Mouse (Mus musculus): Measurements from ENCODE around the gene Trappc6b.
A peak's percentile ranks its signal among the peaks of the same experiment; 100 is the strongest.

Trappc6b gene

DNA sequence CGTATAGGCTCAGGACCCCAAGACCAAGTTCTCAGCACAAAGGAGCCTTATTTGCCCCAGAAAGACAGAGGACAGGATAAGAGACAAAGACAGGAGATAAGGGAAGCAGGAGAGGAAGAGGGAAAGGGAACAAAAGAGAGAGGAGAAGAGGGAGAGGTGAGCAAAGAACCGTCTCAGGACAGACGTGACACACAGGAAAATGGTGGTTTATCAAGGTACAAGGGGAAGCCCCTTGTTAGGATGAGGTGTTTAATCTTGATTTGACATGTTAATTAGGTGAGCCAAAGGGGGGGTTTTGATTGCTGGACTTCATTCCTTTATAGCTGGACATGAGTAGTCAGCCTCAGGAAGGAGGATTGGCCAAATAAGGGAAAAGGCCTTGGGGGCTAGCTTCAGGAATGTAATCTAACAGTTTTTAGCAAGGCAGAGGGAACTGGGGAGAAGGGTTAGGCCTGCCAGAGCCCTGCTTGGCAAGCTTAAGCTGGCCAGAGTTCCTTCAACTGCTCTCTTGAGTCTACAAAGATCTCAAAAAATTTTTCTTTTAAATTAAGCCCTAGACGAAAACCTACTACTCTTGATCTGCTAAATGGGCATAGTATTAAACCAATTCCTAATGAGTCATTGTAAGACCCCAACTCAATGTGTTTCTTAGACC lies 5.9 kb downstream of the Trappc6b start:
- DNase-seq (ENCODE audit: inconsistent ontology term), result no peak

DNA sequence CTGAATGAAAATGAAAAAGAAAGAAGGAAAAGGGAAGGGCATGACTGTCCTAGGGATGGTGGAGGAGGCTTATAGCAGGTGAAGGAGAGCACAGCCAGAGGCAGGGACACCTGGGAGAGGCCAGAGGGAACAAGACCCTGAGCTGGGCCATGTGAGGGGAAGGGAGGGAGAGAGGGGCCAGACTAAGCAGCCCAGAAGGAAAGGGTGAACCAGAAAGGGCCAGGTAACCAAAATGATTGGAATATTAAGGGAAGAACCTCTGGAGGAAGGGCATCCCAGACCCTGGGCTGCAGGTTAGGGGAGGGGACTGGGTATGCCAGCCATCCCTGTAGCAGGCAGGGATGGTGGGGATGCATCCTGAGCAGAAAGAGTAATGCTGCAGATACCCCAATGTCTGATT lies 7.3 kb downstream of the Trappc6b start:
- no peak for DNase-seq (ENCODE audit: inconsistent ontology term)

DNA sequence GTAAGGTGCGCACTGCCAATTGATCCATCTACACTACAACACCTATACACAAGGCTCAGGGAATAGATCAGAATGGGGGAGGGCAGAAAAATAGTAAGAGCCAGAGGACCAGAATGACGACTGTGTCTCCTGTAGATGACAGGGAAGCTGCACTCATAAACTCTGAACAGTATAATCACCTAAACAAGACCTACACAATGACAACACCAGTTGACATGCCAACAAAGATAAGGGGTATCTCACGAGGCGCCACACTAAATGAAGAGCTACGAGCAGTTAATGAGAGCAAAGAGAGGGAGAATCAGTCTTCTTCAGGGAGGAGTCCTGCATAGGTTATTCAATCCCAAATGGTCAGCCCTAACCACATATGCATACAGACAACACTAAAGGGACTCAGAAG lies 8.1 kb downstream of the Trappc6b start:
- no peak for DNase-seq (ENCODE audit: inconsistent ontology term)

DNA sequence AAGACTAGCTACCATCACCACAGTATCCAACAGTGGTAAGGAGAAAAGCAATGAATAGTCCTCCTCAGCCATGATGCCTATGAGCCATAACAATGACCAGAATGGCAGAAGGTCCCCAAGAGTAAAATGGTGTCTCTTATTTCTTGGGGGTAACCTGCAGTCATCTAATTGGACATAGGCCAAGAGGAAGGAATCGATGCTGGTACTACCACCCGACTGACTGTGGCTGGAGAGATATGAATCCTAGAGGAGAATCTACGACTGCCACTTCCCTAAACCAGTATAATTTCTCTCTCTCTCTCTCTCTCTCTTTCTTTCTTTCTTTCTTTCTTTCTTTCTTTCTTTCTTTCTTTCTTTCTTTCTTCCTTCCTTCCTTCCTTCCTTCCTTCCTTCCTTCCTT lies 8.8 kb downstream of the Trappc6b start:
- no peak for DNase-seq (ENCODE audit: inconsistent ontology term)

DNA sequence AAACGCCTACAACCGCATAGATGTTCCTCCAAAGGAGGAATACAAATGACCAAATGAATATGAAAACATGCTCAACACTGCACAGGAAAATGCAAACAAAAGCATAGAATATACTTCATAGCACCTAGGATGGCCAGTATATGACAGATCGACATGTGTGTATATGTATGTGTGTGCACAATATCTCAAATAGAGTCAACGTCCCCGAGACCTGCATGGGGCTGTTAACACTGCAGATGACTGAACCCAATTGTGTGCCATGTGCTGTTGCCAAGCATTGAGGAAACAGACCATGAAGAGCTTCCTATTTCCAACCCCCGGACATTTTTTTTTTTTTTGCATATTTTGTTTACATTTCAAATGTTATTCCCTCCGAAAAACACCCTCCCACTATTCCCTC lies 20.4 kb downstream of the Trappc6b start:
- peak; percentile 22 for DNase-seq (ENCODE audit: inconsistent ontology term)

DNA sequence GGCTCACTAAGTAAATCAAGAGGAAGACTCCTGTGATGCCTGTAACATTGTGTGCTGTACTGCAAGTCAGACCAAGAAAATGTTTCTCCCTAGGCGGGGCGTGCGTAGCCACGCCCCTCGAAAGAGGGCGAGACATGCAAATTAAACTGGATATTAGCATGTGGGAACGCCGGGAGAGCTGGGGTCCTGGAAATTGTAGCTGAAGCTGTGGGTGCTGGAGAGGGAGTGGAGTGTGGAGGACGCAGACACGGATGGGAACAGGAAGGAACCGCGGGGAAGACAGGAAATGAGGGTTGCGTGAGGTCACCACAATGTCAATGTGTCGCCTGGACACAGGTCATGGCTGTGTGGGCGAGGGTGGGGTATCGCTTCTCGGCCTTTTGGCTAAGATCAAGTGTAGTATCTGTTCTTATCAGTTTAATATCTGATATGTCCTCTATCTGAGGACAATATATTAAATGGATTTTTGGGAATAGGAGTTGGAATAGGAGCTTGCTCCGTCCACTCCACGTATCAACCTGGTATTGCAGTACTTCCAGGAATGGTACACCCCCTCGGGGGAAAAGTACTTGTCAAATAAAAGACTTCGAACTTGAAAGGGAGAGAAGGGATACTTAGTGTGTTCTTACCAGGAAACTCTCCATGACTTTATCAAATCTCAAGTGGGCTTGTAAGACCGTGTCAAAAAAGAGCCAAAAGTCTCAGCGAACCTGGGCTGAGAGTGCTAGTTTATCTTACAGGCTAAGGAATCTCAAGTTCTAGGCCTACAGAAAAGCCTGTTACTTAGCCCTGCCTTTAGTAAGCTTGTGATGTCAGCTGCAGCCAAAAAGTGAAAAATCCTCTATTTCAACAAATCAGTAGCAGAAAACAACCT lies 21.1 kb downstream of the Trappc6b start:
- DNase-seq (ENCODE audit: inconsistent ontology term), result peak; percentile 60

DNA sequence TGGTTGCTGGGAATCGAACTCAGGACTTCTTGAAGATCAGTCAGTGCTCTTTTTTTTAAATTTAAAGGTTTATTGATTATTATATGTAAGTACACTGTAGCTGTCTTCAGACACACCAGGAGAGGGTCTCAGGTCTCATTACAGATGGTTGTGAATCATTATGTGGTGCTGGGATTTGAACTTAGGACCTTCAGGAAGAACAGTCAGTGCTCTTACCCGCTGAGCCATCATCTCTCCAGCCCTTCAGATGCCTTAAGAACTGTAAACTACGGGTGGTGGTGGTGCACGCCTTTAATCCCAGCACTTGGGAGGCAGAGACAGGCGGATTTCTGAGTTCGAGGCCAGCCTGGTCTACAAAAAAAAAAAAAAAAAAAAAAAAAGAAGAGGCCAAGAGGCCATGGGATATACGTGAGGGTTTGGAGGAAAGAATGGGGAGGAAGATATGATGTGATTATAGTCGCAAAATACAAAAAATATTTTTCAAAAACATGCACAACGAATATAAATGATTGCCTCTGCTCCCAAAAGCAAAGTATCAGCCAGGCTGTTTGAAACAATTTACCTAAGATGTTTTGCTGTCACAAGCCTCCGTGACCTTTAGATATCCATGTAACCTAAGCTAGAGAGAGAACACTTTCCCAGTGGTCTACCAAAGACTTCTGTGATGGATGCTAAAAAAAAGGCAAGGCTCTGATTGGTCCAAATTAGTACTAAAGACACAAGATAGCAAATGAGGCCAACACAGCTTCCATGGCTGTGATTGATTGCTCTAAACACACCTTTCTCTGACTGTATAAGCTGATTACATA lies 21.9 kb downstream of the Trappc6b start:
- DNase-seq (ENCODE audit: inconsistent ontology term), result peak; percentile 1

DNA sequence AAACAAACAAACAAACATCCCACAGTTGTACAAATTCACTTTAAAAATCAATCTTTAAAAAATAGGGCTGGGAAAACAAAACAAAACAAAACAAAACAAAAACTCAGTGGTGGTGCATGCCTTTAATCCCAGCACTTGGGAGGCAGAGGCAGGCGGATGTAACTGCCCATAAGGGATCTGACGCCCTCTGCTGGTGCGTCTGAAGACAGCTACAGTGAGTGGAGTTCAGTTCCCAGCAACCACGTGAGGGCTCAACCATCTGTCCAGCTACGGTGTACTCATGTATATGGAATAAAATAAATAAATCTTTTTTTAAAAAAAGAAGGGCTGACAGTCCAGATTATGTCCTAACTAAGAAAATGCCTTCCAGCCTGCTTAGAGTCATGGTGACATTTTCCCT lies 29.2 kb downstream of the Trappc6b start:
- DNase-seq (ENCODE audit: inconsistent ontology term), result no peak

DNA sequence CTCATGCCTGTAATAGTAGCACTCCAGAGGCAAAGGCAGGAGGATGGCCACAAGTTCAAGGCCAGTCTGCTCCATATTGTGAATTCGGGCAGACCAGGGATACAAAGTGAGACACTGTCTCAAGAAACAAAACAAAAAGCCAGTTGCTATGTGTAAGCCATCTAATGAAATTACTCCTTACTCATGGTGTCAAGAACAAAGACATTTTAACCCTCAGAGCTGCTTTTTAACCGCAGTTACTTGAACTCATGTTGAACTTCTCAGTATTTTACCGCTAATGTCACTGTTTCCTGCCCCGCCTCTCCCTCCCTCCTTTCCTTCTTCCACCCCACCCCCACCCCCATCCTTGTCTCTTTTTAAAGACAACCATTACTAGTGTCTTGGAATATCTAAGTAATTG lies 40.0 kb downstream of the Trappc6b start:
- DNase-seq (ENCODE audit: inconsistent ontology term), result no peak

DNA sequence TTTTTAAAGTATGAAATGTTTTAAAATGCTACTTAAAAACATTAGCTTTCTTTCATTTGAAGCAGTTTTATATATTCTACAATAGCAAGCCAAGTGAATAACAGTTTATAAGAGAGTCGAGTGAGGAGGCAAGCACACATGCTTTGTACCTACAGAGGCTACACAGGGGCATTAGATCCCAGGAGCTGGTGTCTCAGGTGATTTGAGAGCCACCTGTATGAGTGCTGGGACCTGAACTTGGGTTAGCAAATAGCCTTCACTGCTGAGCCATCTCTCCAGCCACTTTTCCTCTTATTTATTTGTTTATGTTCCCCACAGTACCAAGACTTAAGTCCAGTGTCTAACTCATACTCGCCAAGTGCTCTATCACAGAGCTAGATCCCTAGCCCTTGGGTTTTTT lies 41.4 kb downstream of the Trappc6b start:
- DNase-seq (ENCODE audit: inconsistent ontology term), result no peak

DNA sequence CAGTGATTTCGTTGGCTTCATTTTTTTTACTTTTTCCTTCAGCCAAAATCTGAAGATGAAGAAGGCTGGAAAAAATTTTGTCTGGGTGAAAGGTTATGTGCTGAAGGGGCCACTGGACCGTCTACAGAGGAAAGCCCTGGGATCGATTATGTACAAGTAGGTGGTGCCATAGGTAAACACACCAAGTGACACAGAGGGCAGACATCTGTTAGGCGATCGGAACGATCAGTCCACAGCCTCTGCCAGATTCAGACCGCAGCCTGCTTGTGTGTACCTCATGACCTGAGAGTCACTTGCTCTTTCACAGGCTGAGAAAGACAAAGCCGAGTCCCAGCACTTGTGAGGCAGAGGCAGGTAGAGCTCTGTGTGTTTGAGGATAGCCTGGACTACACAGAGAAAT lies 43.3 kb downstream of the Trappc6b start:
- no peak for DNase-seq (ENCODE audit: inconsistent ontology term)

DNA sequence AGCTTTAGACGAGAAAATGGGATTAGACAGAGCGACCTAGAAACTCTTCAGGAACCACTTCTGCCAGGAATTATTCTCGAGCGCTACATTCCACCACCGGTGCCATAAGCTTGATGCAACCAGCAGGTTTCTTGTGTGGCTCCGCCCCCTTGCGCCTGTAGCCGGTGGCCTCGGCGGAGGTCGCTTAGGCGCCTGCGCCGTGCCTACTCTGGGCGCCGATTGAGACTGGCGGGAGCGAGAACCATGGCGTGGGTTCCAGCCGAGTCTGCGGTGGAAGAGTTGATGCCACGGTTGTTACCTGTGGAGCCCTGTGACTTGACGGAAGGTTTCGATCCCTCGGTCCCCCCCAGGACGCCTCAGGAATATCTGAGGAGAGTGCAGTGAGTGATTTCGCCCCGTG lies 48.0 kb downstream of the Trappc6b start, which contains the start of gene Gemin2:
Gene Gemin2, plus strand, starts transcription at position 160 of the 400 bp plus-strand sequence.
- DNase-seq (ENCODE audit: inconsistent ontology term), result peak; percentile 91

DNA sequence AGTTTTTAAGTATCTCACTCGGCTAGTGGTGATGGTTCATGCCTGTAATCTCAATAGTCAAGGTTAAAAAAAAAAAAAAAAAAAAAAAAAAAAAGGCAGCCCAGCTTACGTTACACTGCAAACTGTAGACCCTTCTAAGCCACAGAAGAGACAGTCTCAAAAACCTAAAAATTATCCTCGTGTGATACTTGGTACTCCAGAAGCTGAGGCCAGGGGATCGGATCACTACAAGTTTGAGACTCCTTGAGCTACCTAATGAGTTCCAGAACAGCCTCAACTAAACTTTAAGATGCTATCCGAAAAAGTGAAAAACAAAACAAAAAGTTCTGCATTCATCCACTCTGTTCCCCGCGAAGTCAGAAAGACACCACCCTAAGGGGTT lies 48.6 kb downstream of the Trappc6b start:
- DNase-seq (ENCODE audit: inconsistent ontology term), result peak; percentile 36

DNA sequence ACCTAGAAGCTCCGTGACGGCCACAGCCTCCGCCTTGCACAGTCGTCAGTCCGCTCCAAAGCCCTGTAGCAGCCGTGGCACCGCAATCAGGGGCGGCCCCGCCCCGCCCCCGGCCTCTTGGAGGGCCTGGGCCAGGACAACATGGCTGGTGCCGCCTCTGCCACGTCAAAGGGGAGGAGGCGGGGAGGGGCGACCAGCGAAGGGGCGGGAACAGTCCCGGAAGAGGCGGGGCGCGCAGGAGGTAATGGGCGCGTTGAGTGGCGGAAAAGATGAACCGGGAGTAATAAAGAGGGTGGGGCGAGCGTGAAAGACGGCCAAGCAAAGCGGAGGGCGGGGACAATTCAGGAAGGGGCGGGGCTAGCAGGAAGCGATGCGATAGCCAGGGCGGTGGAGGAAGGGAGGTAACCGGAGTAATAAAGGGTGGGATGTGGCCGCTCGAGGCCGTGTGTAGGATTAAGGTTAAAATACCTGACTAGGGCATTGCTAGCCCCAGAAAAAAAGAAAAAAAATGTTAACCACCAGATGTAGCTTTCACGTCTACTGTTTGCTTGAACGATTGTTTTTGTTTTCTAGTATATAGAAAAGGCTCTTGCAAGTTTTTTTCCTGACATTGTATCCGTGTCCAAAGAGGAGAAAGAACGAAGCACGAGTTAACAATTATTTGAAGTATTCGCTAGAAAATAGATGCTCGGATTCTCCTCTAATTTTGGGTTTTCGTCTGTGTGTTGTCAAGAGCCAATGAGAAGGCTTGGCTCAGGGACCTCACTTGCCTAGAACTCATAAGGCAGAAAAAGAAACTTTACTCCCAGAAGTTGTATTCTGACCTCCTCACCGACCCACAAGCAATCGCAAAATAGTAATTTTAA lies 49.2 kb downstream of the Trappc6b start, which contains the start of gene Sec23a:
Gene Sec23a, minus strand, starts transcription at position 174 of the 866 bp plus-strand sequence.
- DNase-seq (ENCODE audit: inconsistent ontology term), result peak; percentile 100

DNA sequence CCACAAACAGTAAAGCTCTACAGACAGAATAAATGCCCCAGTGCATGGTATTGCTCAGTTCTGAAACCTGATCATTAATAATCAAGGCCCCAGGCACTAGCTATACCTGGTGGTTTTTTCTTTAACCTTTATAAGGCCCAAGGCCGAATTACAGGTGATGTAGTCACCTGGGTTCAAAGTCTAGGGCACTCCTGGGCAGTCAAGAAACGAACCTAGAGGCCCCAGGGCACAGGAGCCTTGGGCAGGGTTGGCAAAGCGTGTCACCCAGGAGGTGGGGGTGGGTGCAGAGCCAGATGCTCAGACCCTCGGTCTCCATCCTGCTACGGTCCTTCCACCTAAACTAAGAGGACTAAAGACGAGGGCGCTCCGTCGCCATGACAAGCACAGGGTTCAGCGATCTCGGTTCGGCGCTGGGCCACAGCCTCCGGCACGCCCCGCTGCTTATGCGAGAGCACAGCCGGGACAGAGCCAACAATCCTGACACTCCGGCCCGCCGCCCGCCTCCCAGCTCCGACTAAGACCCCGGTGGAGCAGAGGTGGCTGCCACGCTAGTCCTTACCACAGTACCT lies 49.9 kb downstream of the Trappc6b start:
- DNase-seq (ENCODE audit: inconsistent ontology term), result no peak

DNA sequence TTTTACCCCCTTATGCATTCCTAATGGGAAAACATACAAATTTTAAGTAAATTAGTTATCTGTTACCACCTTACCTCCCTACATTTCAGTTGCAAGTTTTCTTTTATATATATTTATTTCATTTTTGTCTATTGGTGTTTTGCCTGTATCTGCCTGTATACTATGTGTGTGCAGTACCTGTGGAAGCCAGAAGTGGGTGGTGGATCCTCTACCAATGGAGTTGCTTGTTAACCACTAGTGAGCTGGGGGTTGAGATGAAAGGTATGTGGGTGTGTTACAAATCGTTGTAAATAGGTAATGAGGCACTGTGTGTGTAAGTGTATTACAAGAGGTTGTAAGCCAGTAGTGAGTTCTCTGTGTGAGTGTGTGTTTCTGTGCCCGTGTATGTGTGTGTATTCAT lies 50.8 kb downstream of the Trappc6b start:
- DNase-seq (ENCODE audit: inconsistent ontology term), result no peak
